Mouse (Mus musculus) urinary bladder, postnatal 14 days (tissue): ENCODE measurements around the gene Ppil6.

ENCODE experiments used
- DNase-seq: peaks from one replicate; pipeline ENCODE4 v3.0.0; 2021; ENCODE audit warnings: low spot score

Ppil6 gene

GRCm38 (mm10) chr10:41525696-41526095 is 35.5 kb downstream of the Ppil6 start:
- no peak for DNase-seq

DNA sequence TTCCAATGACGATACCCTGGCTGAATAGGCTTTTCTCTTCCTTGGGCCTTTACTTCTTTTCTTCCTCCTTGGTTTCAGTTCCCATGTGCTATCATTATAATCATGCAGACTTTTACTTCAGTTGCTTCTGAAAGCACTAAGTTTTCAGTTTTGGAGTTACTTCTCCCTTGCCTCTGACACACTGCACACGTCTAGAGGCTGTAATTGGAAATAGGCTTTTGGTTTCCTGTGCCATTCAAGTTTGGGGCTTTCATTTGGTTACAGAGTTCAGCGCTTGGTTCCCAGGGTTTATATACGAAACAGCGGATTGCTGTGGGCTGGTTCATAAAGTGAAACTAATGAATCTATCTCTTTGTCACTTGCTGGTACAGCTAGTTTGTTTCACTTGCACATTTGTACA is 39.7 kb downstream of the Ppil6 start:
- no peak for DNase-seq

DNA sequence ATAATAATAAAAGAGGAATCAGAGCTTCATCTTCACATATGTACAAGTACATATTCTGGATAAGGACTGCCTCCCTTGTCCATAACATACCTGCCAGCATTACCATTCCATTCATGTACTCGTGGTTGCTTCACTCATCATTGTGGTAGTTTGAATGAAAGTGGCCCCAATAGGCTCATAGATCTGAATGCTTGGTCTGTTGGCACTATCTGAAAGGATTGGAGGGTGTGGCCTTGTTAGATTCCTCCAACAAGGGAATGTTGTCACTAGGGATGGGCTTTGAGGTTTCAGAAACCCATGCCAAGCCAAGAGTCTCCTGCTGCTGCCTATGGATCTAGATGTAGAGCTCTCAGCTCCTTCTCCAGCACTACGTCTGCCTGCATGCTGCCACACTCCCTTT is 45.8 kb downstream of the Ppil6 start:
- DNase-seq = no peak

- no peak for DNase-seq
Measured at GRCm38 (mm10) chr10:41536714-41537113, 46.5 kb downstream of the Ppil6 start.

DNA sequence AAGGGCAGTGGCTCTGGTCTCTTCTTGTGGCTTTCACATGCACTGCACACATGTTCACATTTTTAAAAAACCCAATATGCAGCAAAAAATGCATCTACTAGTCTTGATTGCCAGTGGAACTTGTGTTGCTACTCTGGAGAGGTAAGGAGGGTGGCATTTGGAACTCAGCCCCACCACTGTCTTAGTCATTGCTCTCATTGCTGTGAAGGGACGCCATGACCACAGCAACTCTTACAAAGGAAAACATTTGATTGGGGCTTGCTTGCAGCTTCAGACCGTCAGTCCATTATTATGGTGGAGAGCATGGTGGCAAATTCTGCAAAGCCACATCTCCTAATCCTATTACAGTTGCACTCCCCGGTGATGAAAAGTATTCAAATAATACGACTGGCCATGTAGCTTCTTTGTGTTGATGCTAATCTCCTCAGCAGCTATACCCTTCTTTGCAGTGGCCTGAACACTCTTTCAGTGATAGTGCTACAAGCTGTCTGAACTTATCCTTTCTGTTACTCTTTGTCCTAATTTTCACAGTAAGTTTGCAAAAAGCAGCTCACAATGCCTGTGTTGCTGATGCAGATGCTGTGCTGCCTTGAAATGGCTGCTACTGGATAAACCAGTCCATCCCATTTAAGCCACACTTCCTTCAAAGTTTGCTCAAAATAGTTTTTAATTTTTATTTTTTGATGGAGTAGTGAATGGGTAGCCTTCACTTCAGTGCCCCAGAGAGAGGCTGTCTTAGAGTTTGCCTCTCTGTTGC is 47.2 kb downstream of the Ppil6 start:
- DNase-seq = no peak

- DNase-seq = no peak
Measured at GRCm38 (mm10) chr10:41537983-41538330, 47.7 kb downstream of the Ppil6 start.

GRCm38 (mm10) chr10:41538986-41539385 is 48.7 kb downstream of the Ppil6 start:
- no peak for DNase-seq

DNA sequence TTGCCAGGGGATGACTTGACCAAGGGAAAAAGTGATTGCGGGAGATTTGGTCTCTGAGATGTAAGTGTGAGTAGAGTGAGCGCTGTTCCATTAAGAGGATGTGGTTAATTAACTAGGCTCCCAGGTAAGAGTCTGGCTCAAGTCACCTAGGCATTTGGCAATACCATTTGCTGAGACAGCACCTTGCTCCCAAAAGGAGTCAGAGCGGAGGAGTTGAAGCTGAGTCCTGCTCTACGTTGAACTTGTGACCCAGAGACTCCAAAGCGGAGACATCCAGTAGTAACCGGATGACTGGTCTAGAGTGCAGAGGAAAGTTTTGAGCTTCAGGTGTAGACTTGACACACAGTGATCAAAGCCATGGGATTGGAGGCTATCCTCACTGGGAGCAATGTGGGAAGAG is 51.8 kb downstream of the Ppil6 start:
- no peak for DNase-seq

- no peak for DNase-seq
Measured at GRCm38 (mm10) chr10:41543439-41543838, 53.2 kb downstream of the Ppil6 start.

DNA sequence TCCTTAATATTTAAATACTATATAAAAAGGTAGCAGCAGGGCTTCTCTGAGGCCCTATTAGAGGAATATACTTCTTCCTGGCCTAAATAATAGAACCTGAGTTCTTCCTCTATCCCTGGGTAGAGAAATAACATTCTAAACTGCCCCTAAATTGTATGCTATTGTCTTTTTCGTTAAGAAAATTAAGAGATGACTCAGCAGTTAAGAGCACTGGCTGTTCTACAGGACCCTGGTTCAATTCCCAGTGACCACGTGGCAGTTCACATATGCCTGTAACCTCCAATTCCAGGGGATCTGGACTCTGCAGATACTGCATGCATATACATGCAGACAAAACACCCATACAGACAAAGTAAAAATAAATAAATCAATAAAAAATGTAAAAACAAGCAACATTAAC is 53.6 kb downstream of the Ppil6 start:
- DNase-seq = no peak

GRCm38 (mm10) chr10:41544481-41545190 is 54.4 kb downstream of the Ppil6 start:
- DNase-seq = no peak

DNA sequence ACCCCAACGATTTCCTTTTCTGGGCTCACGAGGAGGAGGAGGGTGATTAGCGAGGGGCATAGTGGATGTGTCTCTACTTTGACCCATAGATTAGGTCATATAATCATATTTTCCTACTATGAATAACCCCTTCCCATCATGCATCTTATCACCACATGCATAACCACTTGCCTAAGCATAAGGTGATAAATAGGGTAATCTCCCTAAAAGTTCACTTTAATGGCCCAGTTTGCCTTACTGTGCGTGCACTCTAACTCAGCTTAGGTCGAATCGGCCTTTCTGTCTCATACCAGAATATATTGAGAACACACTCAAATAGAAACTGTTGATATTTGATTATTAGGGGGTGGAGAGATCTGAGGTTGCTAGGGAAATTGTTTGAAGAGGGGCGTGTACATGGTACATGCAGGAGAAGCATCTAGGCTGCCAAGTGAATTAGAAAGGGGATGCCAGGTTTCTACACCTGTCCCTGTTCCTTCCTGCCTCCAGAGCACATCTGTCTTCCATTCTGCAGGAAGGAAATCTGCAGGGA is 55.1 kb downstream of the Ppil6 start:
- DNase-seq = no peak

GRCm38 (mm10) chr10:41546396-41547165 is 56.3 kb downstream of the Ppil6 start:
- no peak for DNase-seq

GRCm38 (mm10) chr10:41550711-41551110 is 60.5 kb downstream of the Ppil6 start:
- peak; percentile 17 for DNase-seq

GRCm38 (mm10) chr10:41552319-41552718 is 62.1 kb downstream of the Ppil6 start:
- DNase-seq = no peak

DNA sequence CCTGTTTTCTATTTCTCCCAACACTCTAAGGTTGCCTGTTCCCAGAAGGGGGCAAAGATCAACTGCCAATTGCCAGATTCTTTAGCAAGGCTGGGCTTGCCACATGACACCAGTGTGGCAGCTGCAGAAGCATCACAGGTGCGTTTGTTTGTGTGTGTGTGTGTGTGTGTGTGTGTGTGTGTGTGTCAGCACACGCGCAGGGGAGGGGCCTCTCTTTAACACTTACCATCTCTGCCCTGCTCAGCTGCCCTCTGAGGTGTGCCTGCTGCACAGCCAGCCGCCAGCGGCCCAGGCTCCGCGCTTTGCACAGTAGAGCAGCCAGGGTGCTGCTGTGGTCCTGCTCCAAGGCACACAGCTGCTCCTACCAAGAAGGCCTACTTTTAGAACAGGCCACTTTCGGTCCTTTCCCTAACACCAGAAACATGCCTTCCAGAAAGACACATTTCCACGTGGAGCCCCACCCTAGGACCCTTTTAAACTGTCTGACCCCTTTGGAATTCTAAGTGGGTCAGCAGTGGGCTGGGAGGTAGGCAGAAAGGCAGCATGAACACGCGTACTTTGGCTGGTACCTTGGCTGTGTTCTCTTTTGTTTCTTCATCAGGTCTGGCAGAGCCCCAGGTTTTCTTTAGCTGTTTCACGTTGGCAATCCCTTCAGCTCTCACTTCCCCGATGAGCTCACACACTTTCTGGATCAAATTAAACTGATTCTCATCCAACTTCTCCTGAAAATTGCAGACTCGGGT is 62.8 kb downstream of the Ppil6 start:
- peak; percentile 38 for DNase-seq

DNA sequence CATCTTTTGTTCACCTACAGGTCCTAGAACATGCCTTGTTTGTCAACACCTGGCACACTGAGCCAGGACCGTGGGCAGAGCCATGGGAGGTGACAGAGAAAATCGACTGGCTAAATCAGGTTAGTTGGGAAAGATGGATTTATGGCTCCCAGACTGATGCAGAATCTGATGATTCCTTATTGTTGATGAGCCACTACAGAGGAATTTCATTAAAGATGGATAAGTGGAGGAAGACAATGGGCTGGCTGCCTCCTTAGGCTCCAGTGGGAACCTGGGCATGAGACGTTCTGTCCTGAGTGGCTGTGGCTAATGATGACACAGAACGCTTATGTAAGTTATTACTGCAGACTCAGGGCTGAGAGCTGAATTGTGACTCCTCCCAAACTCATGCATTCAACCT is 63.5 kb downstream of the Ppil6 start:
- no peak for DNase-seq

DNA sequence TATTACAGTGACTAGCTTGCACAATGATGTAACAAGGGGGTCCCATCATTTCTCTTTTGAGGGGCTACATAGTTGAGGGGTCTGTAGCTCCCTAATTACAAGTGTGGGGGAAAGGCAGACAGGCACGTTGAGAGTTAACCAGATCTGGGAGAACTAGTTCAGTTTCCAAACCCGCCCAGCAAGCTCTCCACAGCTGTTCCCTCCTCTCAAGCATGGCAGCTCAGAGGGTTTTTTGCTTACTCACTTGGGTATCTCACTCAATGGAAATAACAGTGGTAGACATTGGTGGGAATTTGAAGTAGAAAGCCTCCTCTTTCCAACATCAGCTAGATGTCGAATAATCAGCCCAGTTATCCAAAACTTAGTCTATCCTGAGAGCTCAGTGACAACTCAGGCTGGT is 64.8 kb downstream of the Ppil6 start:
- DNase-seq = no peak

- no peak for DNase-seq
Measured at GRCm38 (mm10) chr10:41558401-41558800, 68.2 kb downstream of the Ppil6 start.

- DNase-seq = no peak
Measured at GRCm38 (mm10) chr10:41561701-41562395, 71.6 kb downstream of the Ppil6 start.
